Mouse (Mus musculus) lung, postnatal 0 days (tissue): ENCODE measurements around the gene Lpp.

Source experiments
- CTCF ChIP-seq: IDR thresholded peaks from 2 replicates; pipeline ENCODE4 v1.5.1; 2016; ENCODE audit warnings: antibody characterized with exemption, mild to moderate bottlenecking
- EP300 ChIP-seq: IDR thresholded peaks from 2 replicates; pipeline ENCODE4 v1.6.1; 2016; ENCODE audit warnings: antibody characterized with exemption, mild to moderate bottlenecking, control low read depth

GRCm38 (mm10) chr16:24376478-24376877, 16.8 kb upstream of the Lpp start:
- TF ChIP-seq CTCF (no peak), EP300 (no peak)
